Mouse (Mus musculus) embryo, embryonic 11 days (tissue): ENCODE data around the gene Srsf9.

Experiments used
- DNase-seq: peaks from one replicate; pipeline ENCODE4 v3.0.0-alpha.2; 2015

The Srsf9 gene

GRCm38 (mm10) chr5:115326256-115326831, 633 bp upstream of the Srsf9 start:
- DNase-seq, result peak; percentile 10

- peak; percentile 43 for DNase-seq
Observed at GRCm38 (mm10) chr5:115327610-115328548, 902 bp downstream of the Srsf9 start.

GRCm38 (mm10) chr5:115330955-115331354, 4.0 kb downstream of the Srsf9 start:
- no peak for DNase-seq

- DNase-seq, result no peak
Observed at GRCm38 (mm10) chr5:115333626-115334025, 6.6 kb downstream of the Srsf9 start.

GRCm38 (mm10) chr5:115340007-115340406, 13.0 kb downstream of the Srsf9 start:
- no peak for DNase-seq

- peak; percentile 94 for DNase-seq
Observed at GRCm38 (mm10) chr5:115340577-115341313, 13.8 kb downstream of the Srsf9 start, which contains the start of the genes Gatc and Triap1. Gene Gatc (minus strand): TSS chr5:115341178. Gene Triap1 (plus strand): TSS chr5:115341225.

GRCm38 (mm10) chr5:115341314-115342165, 14.6 kb downstream of the Srsf9 start:
- no peak for DNase-seq

GRCm38 (mm10) chr5:115347564-115347963, 20.6 kb downstream of the Srsf9 start:
- DNase-seq, result peak; percentile 89

- DNase-seq, result peak; percentile 99
Observed at GRCm38 (mm10) chr5:115348546-115349224, 21.7 kb downstream of the Srsf9 start, which contains the start of gene Cox6a1. Gene Cox6a1 (minus strand): TSS chr5:115348981.

- no peak for DNase-seq
Observed at GRCm38 (mm10) chr5:115349225-115349555, 22.2 kb downstream of the Srsf9 start.

- no peak for DNase-seq
Observed at GRCm38 (mm10) chr5:115351348-115351747, 24.4 kb downstream of the Srsf9 start.

- DNase-seq, result no peak
Observed at GRCm38 (mm10) chr5:115355070-115355469, 28.1 kb downstream of the Srsf9 start.

- DNase-seq, result peak; percentile 91
Observed at GRCm38 (mm10) chr5:115358872-115359271, 31.9 kb downstream of the Srsf9 start.

GRCm38 (mm10) chr5:115359438-115359837, 32.5 kb downstream of the Srsf9 start:
- DNase-seq, result no peak

- no peak for DNase-seq
Observed at GRCm38 (mm10) chr5:115359851-115360372, 32.9 kb downstream of the Srsf9 start.

- no peak for DNase-seq
Observed at GRCm38 (mm10) chr5:115362216-115362615, 35.2 kb downstream of the Srsf9 start.

GRCm38 (mm10) chr5:115362819-115363714, 36.1 kb downstream of the Srsf9 start:
- DNase-seq, result no peak

GRCm38 (mm10) chr5:115364782-115365181, 37.8 kb downstream of the Srsf9 start:
- no peak for DNase-seq

- DNase-seq, result no peak
Observed at GRCm38 (mm10) chr5:115371736-115372135, 44.8 kb downstream of the Srsf9 start.

- peak; percentile 92 for DNase-seq
Observed at GRCm38 (mm10) chr5:115373441-115374203, 46.6 kb downstream of the Srsf9 start.
